Mouse (Mus musculus): Measurements from ENCODE around the gene Tmprss5. TPM values are rescaled to one million over a fixed set of nuclear protein-coding genes. Genes with fewer than 3 reads are reported as not detected.

Tmprss5 gene
- polyA plus RNA-seq, 1 experiment from 2014 or later: 5.5 TPM

DNA sequence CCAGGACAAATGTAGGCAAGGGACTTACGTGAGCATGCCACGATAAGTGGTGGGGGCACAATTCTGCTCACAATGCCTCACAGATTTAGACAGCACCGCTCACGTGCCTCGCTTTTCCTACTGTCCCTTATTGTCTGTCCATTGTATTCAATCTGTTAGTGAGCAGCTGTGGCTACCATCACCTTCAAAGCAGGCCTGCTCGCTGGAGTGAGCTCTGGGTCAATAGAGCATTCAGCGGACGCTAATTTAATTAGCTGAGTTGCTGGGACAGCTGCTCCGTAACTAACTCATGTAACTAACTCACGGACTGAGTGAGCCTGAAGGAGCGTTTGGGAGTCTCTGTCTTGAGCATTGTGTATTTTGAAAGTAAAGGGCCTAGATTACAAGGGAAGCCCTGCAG lies 6.3 kb downstream of the Tmprss5 start:
- no peak for ATAC-seq (ENCODE audit: insufficient number of reproducible peaks, insufficient read depth, low FRiP score, low read depth)
- Histone ChIP-seq H3K4me3 (ENCODE audit: low read depth, low read length) (no peak overlapping the region), H3K27ac (ENCODE audit: low read length) (no peak overlapping the region), H3K4me2 (replicated peaks; ENCODE audit: low read depth, low read length) (no peak overlapping the region), H3K27me3 (ENCODE audit: control insufficient read depth, insufficient read depth, low read length) (no peaks in the 10 kb centered on the region), H3K4me1 (ENCODE audit: control insufficient read depth, insufficient read depth, low read length) (no peaks in the 10 kb centered on the region), H3K9me3 (ENCODE audit: control insufficient read depth, low read depth, low read length) (no peaks in the 10 kb centered on the region), H3K36me3 (ENCODE audit: control insufficient read depth, insufficient read depth, low read length) (no peaks in the 10 kb centered on the region), H3K9ac (replicated peaks; ENCODE audit: low read depth, low read length) (no peak overlapping the region)
- WGBS: 68% methylated on average over 11 of the region's 11 CpGs

DNA sequence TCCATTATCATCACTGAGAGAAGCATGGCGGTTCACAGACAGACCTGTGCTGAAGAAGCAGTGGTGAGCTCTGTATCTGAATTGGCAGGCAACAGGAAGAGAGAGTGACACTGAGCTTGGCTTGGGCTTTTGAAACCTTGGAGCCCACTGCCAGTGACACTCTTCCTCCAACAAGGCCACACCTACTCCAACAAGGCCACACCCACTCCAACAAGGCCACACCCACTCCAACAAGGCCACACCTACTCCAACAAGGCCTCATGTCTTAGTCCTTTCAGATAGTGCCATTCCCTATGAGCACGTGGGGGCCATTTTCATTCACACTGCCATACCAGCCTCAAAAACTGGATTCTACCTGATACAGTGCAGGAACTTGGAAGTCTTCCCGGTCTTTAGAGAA lies 17.8 kb downstream of the Tmprss5 start:
- no peaks in the 10 kb centered on the region for H3K4me1 ChIP-seq (ENCODE audit: control insufficient read depth, insufficient read depth, low read length)
- no peak overlapping the region for H3K4me3 ChIP-seq (ENCODE audit: low read depth, low read length)
- 94% methylated on average over 3 of the region's 3 CpGs for WGBS
- H3K9ac ChIP-seq (replicated peaks; ENCODE audit: low read depth, low read length): no peak overlapping the region
- ATAC-seq (ENCODE audit: insufficient number of reproducible peaks, insufficient read depth, low FRiP score, low read depth): no peak
- H3K27ac ChIP-seq (ENCODE audit: low read length): no peak overlapping the region
- no peaks in the 10 kb centered on the region for H3K9me3 ChIP-seq (ENCODE audit: control insufficient read depth, low read depth, low read length)
- no peaks in the 10 kb centered on the region for H3K27me3 ChIP-seq (ENCODE audit: control insufficient read depth, insufficient read depth, low read length)
- H3K36me3 ChIP-seq (ENCODE audit: control insufficient read depth, insufficient read depth, low read length): no peaks in the 10 kb centered on the region
- H3K4me2 ChIP-seq (replicated peaks; ENCODE audit: low read depth, low read length): no peak overlapping the region

DNA sequence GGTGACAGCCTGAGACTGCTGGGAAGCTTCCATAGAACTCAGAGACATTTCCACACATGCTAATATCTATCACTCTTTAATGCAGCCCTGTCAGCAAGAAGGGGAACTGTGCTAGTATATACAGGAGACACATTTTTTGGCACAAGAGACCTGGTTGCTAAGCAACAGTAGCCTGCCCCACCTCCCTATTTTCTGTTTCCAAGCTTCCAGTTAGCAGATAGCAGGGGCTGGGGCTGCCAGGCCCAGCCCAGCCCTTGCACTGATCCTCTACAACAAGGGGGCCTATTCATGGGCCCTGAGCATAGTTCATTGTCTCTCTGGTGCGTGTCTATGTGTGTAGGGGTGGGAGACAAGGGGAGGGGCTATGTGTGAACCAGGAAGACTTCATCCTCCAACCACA lies 21.3 kb downstream of the Tmprss5 start:
- WGBS: 47% methylated on average over 1 of the region's 1 CpGs

DNA sequence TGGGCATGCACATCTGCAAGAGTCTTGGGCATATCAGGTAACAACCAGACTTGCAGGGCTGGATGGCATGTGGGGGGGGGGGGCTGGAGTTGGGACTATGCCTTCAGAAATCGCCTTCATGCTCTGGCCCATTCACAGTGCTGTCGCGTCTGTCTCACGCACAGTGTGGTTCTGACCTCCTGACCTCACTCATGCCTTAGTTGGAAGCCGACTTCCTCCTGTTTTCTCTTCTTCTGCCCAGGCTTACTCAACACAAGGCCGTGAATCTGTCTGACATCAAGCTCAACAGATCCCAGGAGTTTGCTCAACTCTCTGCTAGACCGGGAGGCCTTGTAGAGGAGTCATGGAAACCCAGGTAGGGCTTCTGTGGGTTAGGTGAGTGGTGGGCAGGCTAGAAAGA lies 28.0 kb downstream of the Tmprss5 start:
- 0 out of 2 replicates have a peak, but pooled peaks cover 7% of the 10 kb centered on the region for H3K4me1 ChIP-seq (ENCODE audit: control insufficient read depth, insufficient read depth, low read length)
- H3K36me3 ChIP-seq (ENCODE audit: control insufficient read depth, insufficient read depth, low read length): no peaks in the 10 kb centered on the region
- no peak overlapping the region for H3K4me2 ChIP-seq (replicated peaks; ENCODE audit: low read depth, low read length)
- no peak overlapping the region for H3K9ac ChIP-seq (replicated peaks; ENCODE audit: low read depth, low read length)
- no peak overlapping the region for H3K4me3 ChIP-seq (ENCODE audit: low read depth, low read length)
- H3K27ac ChIP-seq (ENCODE audit: low read length): no peak overlapping the region
- no peak for ATAC-seq (ENCODE audit: insufficient number of reproducible peaks, insufficient read depth, low FRiP score, low read depth)
- WGBS: 53% methylated on average over 7 of the region's 7 CpGs
- H3K27me3 ChIP-seq (ENCODE audit: control insufficient read depth, insufficient read depth, low read length): no peaks in the 10 kb centered on the region
- H3K9me3 ChIP-seq (ENCODE audit: control insufficient read depth, low read depth, low read length): no peaks in the 10 kb centered on the region

More for the DNA sequence above, 21.3 kb downstream of the Tmprss5 start:
- Histone ChIP-seq H3K27ac (ENCODE audit: low read length) (no peak overlapping the region), H3K9ac (replicated peaks; ENCODE audit: low read depth, low read length) (no peak overlapping the region), H3K27me3 (ENCODE audit: control insufficient read depth, insufficient read depth, low read length) (no peaks in the 10 kb centered on the region), H3K9me3 (ENCODE audit: control insufficient read depth, low read depth, low read length) (no peaks in the 10 kb centered on the region), H3K4me2 (replicated peaks; ENCODE audit: low read depth, low read length) (no peak overlapping the region), H3K4me3 (ENCODE audit: low read depth, low read length) (no peak overlapping the region), H3K36me3 (ENCODE audit: control insufficient read depth, insufficient read depth, low read length) (no peaks in the 10 kb centered on the region), H3K4me1 (ENCODE audit: control insufficient read depth, insufficient read depth, low read length) (no peaks in the 10 kb centered on the region)
- peak; percentile 74; the same call in 1 of the 2 replicates for ATAC-seq (ENCODE audit: insufficient number of reproducible peaks, insufficient read depth, low FRiP score, low read depth)

DNA sequence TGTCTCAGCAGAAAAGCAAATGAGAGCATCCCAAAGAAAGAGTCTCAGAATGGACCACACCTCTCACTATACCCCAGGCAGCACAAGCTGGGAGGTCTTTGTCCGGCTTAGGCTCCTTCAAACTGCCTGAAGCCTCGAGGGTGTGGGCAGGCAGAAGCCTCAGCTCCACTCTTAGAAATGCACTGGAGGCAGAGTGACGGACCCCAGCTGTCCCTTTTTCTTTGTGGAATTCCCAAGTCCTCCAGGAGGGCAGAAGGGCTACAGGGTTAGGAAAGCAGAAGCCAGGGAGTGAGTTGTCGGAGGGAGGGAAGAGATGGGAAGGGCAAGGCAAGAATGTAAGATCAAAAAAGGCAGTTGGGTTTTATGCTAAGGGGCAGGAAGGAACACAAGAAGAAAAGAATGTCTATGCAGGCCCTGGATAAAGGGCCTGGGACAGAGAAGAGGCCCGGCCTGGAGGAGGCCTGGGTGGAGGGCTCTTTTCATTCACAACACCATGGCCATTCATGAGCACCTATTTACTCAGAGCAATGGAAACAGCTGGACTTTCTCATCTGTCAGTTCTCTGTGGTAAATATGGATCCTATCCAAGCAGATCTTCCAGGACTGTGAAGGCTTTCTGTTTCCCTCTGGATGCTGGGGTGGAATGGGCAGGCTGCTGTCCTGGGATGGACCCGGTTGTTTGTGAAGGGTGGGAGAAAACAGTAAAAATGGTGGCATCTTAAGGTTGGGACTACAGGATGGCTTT lies 29.6 kb downstream of the Tmprss5 start:
- H3K27ac ChIP-seq (ENCODE audit: low read length): peak overlapping the region; percentile 29; the same call in 1 of the 2 replicates
- 0 out of 2 replicates have a peak, but pooled peaks cover 7% of the 10 kb centered on the region for H3K4me1 ChIP-seq (ENCODE audit: control insufficient read depth, insufficient read depth, low read length)
- ATAC-seq (ENCODE audit: insufficient number of reproducible peaks, insufficient read depth, low FRiP score, low read depth): peak; percentile 73; the same call in 1 of the 2 replicates
- H3K27me3 ChIP-seq (ENCODE audit: control insufficient read depth, insufficient read depth, low read length): no peaks in the 10 kb centered on the region
- no peaks in the 10 kb centered on the region for H3K9me3 ChIP-seq (ENCODE audit: control insufficient read depth, low read depth, low read length)
- WGBS: 35% methylated on average over 6 of the region's 6 CpGs
- H3K4me2 ChIP-seq (replicated peaks; ENCODE audit: low read depth, low read length): no peak overlapping the region
- no peak overlapping the region for H3K9ac ChIP-seq (replicated peaks; ENCODE audit: low read depth, low read length)
- H3K36me3 ChIP-seq (ENCODE audit: control insufficient read depth, insufficient read depth, low read length): no peaks in the 10 kb centered on the region
- no peak overlapping the region for H3K4me3 ChIP-seq (ENCODE audit: low read depth, low read length)

DNA sequence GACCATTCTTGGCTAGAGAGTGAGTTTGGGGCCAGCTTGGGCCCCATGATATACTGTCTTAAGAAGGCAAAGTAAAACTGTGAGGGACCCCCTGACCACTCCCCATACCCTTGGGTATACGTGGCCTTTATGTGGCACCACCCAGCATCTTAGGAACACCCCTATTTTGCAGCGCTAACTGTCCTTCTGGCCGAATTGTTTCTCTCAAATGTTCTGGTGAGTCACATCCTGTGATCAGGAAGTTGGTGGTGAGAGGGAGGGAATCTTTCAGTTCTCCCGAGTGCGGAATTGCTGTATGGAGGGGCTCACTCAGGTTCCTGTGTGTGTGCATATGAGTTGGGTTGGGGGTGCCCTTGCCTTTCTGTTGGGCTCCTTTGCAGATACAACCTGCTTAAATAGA lies 30.2 kb downstream of the Tmprss5 start:
- H3K27ac ChIP-seq (ENCODE audit: low read length): no peak overlapping the region
- no peaks in the 10 kb centered on the region for H3K36me3 ChIP-seq (ENCODE audit: control insufficient read depth, insufficient read depth, low read length)
- H3K4me2 ChIP-seq (replicated peaks; ENCODE audit: low read depth, low read length): no peak overlapping the region
- H3K9ac ChIP-seq (replicated peaks; ENCODE audit: low read depth, low read length): no peak overlapping the region
- 0 out of 2 replicates have a peak, but pooled peaks cover 7% of the 10 kb centered on the region for H3K4me1 ChIP-seq (ENCODE audit: control insufficient read depth, insufficient read depth, low read length)
- no peaks in the 10 kb centered on the region for H3K27me3 ChIP-seq (ENCODE audit: control insufficient read depth, insufficient read depth, low read length)
- no peak overlapping the region for H3K4me3 ChIP-seq (ENCODE audit: low read depth, low read length)
- 81% methylated on average over 5 of the region's 5 CpGs for whole genome bisulfite sequencing
- no peaks in the 10 kb centered on the region for H3K9me3 ChIP-seq (ENCODE audit: control insufficient read depth, low read depth, low read length)
- no peak for ATAC-seq (ENCODE audit: insufficient number of reproducible peaks, insufficient read depth, low FRiP score, low read depth)

DNA sequence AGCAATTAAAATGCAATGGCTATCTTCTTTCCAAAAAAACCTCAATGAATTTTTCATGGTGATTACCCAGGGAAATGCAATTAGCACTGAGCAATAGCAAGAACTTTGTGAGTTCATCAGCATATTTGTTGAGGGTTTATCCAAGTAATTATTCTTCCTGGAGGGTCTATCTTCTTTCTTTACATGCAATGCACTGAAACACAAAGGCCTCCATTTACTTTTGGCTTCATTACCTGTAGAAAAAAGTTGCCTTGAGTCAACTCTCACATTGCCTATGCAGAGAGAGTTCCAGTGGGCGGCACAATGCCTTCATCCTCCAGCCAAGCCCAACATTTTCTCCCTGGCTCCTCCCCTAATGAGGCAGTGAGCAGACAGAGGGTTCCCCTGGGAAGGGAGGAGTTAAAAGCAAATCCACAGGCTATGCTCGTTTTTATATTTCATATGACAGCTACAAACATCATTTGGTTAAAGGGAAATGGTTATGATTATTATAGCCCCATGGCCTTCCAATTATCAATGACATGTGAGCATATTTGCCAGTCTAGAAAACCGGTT lies 37.3 kb downstream of the Tmprss5 start:
- no peaks in the 10 kb centered on the region for H3K4me1 ChIP-seq (ENCODE audit: control insufficient read depth, insufficient read depth, low read length)
- H3K9ac ChIP-seq (replicated peaks; ENCODE audit: low read depth, low read length): no peak overlapping the region
- H3K27ac ChIP-seq (ENCODE audit: low read length): no peak overlapping the region
- H3K4me3 ChIP-seq (ENCODE audit: low read depth, low read length): no peak overlapping the region
- 40% methylated on average over 3 of the region's 3 CpGs for WGBS
- no peaks in the 10 kb centered on the region for H3K27me3 ChIP-seq (ENCODE audit: control insufficient read depth, insufficient read depth, low read length)
- no peak overlapping the region for H3K4me2 ChIP-seq (replicated peaks; ENCODE audit: low read depth, low read length)
- H3K9me3 ChIP-seq (ENCODE audit: control insufficient read depth, low read depth, low read length): no peaks in the 10 kb centered on the region; the same call in 1 of the 2 replicates
- no peak for ATAC-seq (ENCODE audit: insufficient number of reproducible peaks, insufficient read depth, low FRiP score, low read depth)
- H3K36me3 ChIP-seq (ENCODE audit: control insufficient read depth, insufficient read depth, low read length): no peaks in the 10 kb centered on the region

DNA sequence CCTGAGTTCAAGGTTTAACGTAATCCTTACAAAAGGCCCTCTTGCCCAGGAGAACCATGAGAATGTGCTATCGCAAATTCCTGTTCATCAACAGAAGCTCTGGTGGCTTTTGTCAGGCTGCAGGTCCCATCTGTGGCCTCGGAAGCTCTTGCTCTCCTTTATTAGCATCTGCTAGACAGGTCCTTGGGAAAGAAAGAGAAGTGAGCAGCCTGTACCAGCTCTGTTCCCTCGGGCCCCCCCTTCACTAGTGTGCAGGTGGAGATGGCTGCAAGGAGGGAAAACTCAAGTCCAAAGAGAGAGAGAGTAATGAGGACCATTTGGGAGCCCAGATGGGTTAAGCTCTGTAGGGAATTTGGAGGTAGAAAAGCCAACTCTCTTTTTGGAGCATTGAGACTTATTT lies 38.7 kb downstream of the Tmprss5 start:
- Histone ChIP-seq H3K27me3 (ENCODE audit: control insufficient read depth, insufficient read depth, low read length) (no peaks in the 10 kb centered on the region), H3K9ac (replicated peaks; ENCODE audit: low read depth, low read length) (no peak overlapping the region), H3K4me2 (replicated peaks; ENCODE audit: low read depth, low read length) (no peak overlapping the region), H3K4me1 (ENCODE audit: control insufficient read depth, insufficient read depth, low read length) (no peaks in the 10 kb centered on the region), H3K9me3 (ENCODE audit: control insufficient read depth, low read depth, low read length) (no peaks in the 10 kb centered on the region; the same call in 1 of the 2 replicates), H3K36me3 (ENCODE audit: control insufficient read depth, insufficient read depth, low read length) (no peaks in the 10 kb centered on the region), H3K27ac (ENCODE audit: low read length) (no peak overlapping the region), H3K4me3 (ENCODE audit: low read depth, low read length) (no peak overlapping the region)
- no peak for ATAC-seq (ENCODE audit: insufficient number of reproducible peaks, insufficient read depth, low FRiP score, low read depth)
- 79% methylated on average over 4 of the region's 4 CpGs for WGBS
